16 mouse cellular contexts compared by ENCODE assay signal in genomic region chr2:91013881-91014280, GRCm38 (mm10). TPM values are rescaled to one million over a fixed set of nuclear protein-coding genes. Genes with fewer than 3 reads are reported as not detected.
"Had no signal": no experiment of that assay in that cellular context is flagged by ENCODE, and none has a peak within 500 bp of the region (broad histone marks: within the 10 kb centered on the region; RNA-seq: fewer than 3 reads in every experiment).

No protein-coding gene starts in this region.

- ATAC-seq: midbrain, embryonic 13.5 days had no signal

- H3K4me1 ChIP-seq: kidney, embryonic 15.5 days; limb, embryonic 13.5 days; midbrain, embryonic 13.5 days; stomach, embryonic 15.5 days had no signal

- H3K27me3 ChIP-seq: kidney, embryonic 15.5 days; limb, embryonic 13.5 days; midbrain, embryonic 13.5 days; stomach, embryonic 15.5 days had no signal

- H3K9me3 ChIP-seq: kidney, embryonic 15.5 days; limb, embryonic 13.5 days; midbrain, embryonic 13.5 days; stomach, embryonic 15.5 days had no signal

- H3K4me2 ChIP-seq: kidney, embryonic 15.5 days; limb, embryonic 13.5 days; midbrain, embryonic 13.5 days; stomach, embryonic 15.5 days had no signal

- H3K4me3 ChIP-seq: kidney, embryonic 15.5 days; limb, embryonic 13.5 days; midbrain, embryonic 13.5 days; stomach, embryonic 15.5 days had no signal

- H3K9ac ChIP-seq: kidney, embryonic 15.5 days; limb, embryonic 13.5 days; liver, embryonic 14.5 days; midbrain, embryonic 13.5 days; stomach, embryonic 15.5 days had no signal

- H3K27ac ChIP-seq: kidney, embryonic 15.5 days; limb, embryonic 13.5 days; liver, embryonic 14.5 days; midbrain, embryonic 13.5 days; stomach, embryonic 15.5 days had no signal

- DNase-seq: kidney, adult 11 months; kidney, postnatal 14 days; layer of hippocampus, postnatal 36 days; left cerebral cortex, postnatal 4 days; lung, adult 18-20 months; lung, postnatal 36 days; right cerebral cortex, adult 18-20 months; right cerebral cortex, postnatal 25 days; thymus, adult 2 months; thymus, postnatal 25 days had no signal

RNA-seq across cellular contexts. Expression of gene Rapsn, which starts 21.5 kb away (rescaled TPM):
- total RNA-seq: left cerebral cortex, postnatal 4 days; liver, adult 2 months had no signal
